Mouse (Mus musculus) testis, adult 2 months (tissue): ENCODE measurements around the gene Dusp18. TPM values are rescaled to one million over a fixed set of nuclear protein-coding genes. Genes with fewer than 3 reads are reported as not detected.
"Not testable (repeated sequence)": the region's sequence is repeated elsewhere in the genome, so short reads cannot be mapped to it uniquely, and the experiment has no call there.

Source experiments
- H3K27ac ChIP-seq: fragments of 200-500 bp; 2 replicates; pipeline ENCODE4 v1.5.1; 2012; ENCODE audit warnings: low read depth, low read length; ENCODE audit not compliant: control insufficient read depth, insufficient read depth
- H3K27me3 ChIP-seq: fragments of 200-500 bp; 2 replicates; pipeline ENCODE4 v1.6.1; 2012; ENCODE audit warnings: mild to moderate bottlenecking, low read length, moderate library complexity; ENCODE audit not compliant: control insufficient read depth, insufficient read depth
- H3K36me3 ChIP-seq: fragments of 200-500 bp; 2 replicates; pipeline ENCODE4 v1.6.1; 2012; ENCODE audit warnings: mild to moderate bottlenecking, low read length; ENCODE audit not compliant: control insufficient read depth, insufficient read depth
- H3K4me1 ChIP-seq: fragments of 200-500 bp; 2 replicates; pipeline ENCODE4 v1.6.1; 2012; ENCODE audit warnings: low read length; ENCODE audit not compliant: control insufficient read depth, insufficient read depth
- H3K4me3 ChIP-seq: fragments of 200-500 bp; 2 replicates; pipeline ENCODE4 v1.5.1; 2012; ENCODE audit warnings: low read depth, mild to moderate bottlenecking, low read length, moderate library complexity, mixed read lengths; ENCODE audit not compliant: control insufficient read depth
- CTCF ChIP-seq: fragments of 200-500 bp; IDR thresholded peaks from 2 replicates; pipeline ENCODE4 v1.5.1; 2012; ENCODE audit warnings: low read depth, mild to moderate bottlenecking, inconsistent platforms, low read length, moderate library complexity; ENCODE audit not compliant: control insufficient read depth, insufficient read depth, insufficient replicate concordance
- POLR2A ChIP-seq: fragments of 200-500 bp; IDR thresholded peaks from 2 replicates; pipeline ENCODE4 v1.6.1; 2012; ENCODE audit warnings: low read depth, mild to moderate bottlenecking, inconsistent platforms, low read length, moderate library complexity; ENCODE audit not compliant: control insufficient read depth
- polyA plus RNA-seq: library from polyadenylated mRNA; depleted of rRNA; stranded (reverse); fragments of >200 nt; gene quantifications from 2 replicates; pipeline ENCODE4 v1.2.3, GENCODE M21; 2012

The Dusp18 gene
- polyA plus RNA-seq, 1 experiment, result 30.4 TPM

GRCm38 (mm10) chr11:3909236-3909635, 14.2 kb downstream of the Dusp18 start:
- TF ChIP-seq POLR2A (no peak), CTCF (no peak)
- H3K27me3 ChIP-seq, result 0 out of 2 replicates have a peak, but pooled peaks cover 3% of the 10 kb centered on the region
- peaks cover 15% of the 10 kb centered on the region for H3K4me1 ChIP-seq
- H3K4me3 ChIP-seq, result no peak overlapping the region
- no peak overlapping the region for H3K27ac ChIP-seq
- H3K36me3 ChIP-seq, result no peaks in the 10 kb centered on the region

- Histone ChIP-seq H3K27ac (no peak overlapping the region), H3K4me1 (peaks cover 17% of the 10 kb centered on the region)
These were observed 15.7 kb downstream of the Dusp18 start for GRCm38 (mm10) chr11:3910513-3911310.

GRCm38 (mm10) chr11:3911440-3911839, 16.4 kb downstream of the Dusp18 start:
- H3K27ac ChIP-seq, H3K27me3 ChIP-seq, H3K36me3 ChIP-seq, H3K4me3 ChIP-seq: not testable (repeated sequence)
- peaks cover 17% of the 10 kb centered on the region for H3K4me1 ChIP-seq

More at GRCm38 (mm10) chr11:3910513-3911310, 15.7 kb downstream of the Dusp18 start:
- Histone ChIP-seq H3K36me3 (no peaks in the 10 kb centered on the region), H3K4me3 (no peak overlapping the region), H3K27me3 (0 out of 2 replicates have a peak, but pooled peaks cover 3% of the 10 kb centered on the region)
- TF ChIP-seq CTCF (no peak), POLR2A (no peak)

GRCm38 (mm10) chr11:3912100-3912874, 17.2 kb downstream of the Dusp18 start:
- no peak overlapping the region for H3K27ac ChIP-seq
- H3K36me3 ChIP-seq, result no peaks in the 10 kb centered on the region
- no peak for TF ChIP-seq POLR2A
- TF ChIP-seq CTCF, result no peak
- H3K4me3 ChIP-seq, result peak overlapping the region; percentile 68
- peaks cover 17% of the 10 kb centered on the region for H3K4me1 ChIP-seq
- 0 out of 2 replicates have a peak, but pooled peaks cover 3% of the 10 kb centered on the region for H3K27me3 ChIP-seq

GRCm38 (mm10) chr11:3912875-3913271, 17.8 kb downstream of the Dusp18 start:
- TF ChIP-seq POLR2A (no peak), CTCF (no peak)
- Histone ChIP-seq H3K36me3 (no peaks in the 10 kb centered on the region), H3K4me3 (peak overlapping the region; percentile 68), H3K27ac (no peak overlapping the region), H3K4me1 (peaks cover 17% of the 10 kb centered on the region), H3K27me3 (0 out of 2 replicates have a peak, but pooled peaks cover 3% of the 10 kb centered on the region)

- no peak overlapping the region for H3K27ac ChIP-seq
- H3K4me3 ChIP-seq, result peak overlapping the region; percentile 68
- TF ChIP-seq CTCF, result no peak
- no peaks in the 10 kb centered on the region for H3K36me3 ChIP-seq
- 0 out of 2 replicates have a peak, but pooled peaks cover 3% of the 10 kb centered on the region for H3K27me3 ChIP-seq
- H3K4me1 ChIP-seq, result peaks cover 17% of the 10 kb centered on the region
These were observed 18.5 kb downstream of the Dusp18 start for GRCm38 (mm10) chr11:3913316-3914108.
